Mouse (Mus musculus) heart, postnatal 0 days (tissue): ENCODE measurements at regions not wholly inside any gene's neighbourhood (a gene's known extent, or its start where the extent isn't known, plus 50 kb on each side); places are given as distances from the start of the nearest gene placed in this dataset.
A peak's percentile ranks its signal among the peaks of the same experiment; 100 is the strongest.

ENCODE experiments used
- ATAC-seq: fragments of 200-750 bp; cut with Nextera tagmentation; 2 replicates; pipeline ENCODE4 v1.8.0; 2017; ENCODE audit warnings: low read depth, moderate number of reproducible peaks, moderate library complexity; ENCODE audit not compliant: insufficient read depth
- DNase-seq: peaks from one replicate; pipeline ENCODE4 v3.0.0-alpha.2; 2016; ENCODE audit warnings: low spot score
- H3K27ac ChIP-seq: fragments of 300-500 bp; sonication (generic); 2 replicates; pipeline ENCODE4 v1.5.1; 2014; ENCODE audit warnings: low read depth, mild to moderate bottlenecking
- H3K27me3 ChIP-seq: fragments of 300-500 bp; sonication (generic); 2 replicates; pipeline ENCODE4 v1.6.1; 2014; ENCODE audit warnings: low read length, mixed read lengths; ENCODE audit not compliant: control insufficient read depth, insufficient read depth
- H3K36me3 ChIP-seq: fragments of 300-500 bp; sonication (generic); replicated peaks from 2 replicates; pipeline ENCODE4 v1.6.1; 2014; ENCODE audit warnings: low read length, mixed read lengths; ENCODE audit not compliant: control insufficient read depth, insufficient read depth
- H3K4me1 ChIP-seq: fragments of 300-500 bp; sonication (generic); 2 replicates; pipeline ENCODE4 v1.6.1; 2014; ENCODE audit warnings: antibody characterized with exemption; ENCODE audit not compliant: control insufficient read depth, insufficient read depth
- H3K4me2 ChIP-seq: fragments of 300-500 bp; sonication (generic); 2 replicates; pipeline ENCODE4 v1.6.1; 2014; ENCODE audit warnings: low read depth, mild to moderate bottlenecking, low read length, moderate library complexity
- H3K4me3 ChIP-seq: fragments of 300-500 bp; sonication (generic); 2 replicates; pipeline ENCODE4 v1.5.1; 2014; ENCODE audit warnings: low read depth, low read length
- H3K9ac ChIP-seq: fragments of 300-500 bp; sonication (generic); replicated peaks from 2 replicates; pipeline ENCODE4 v1.6.1; 2014; ENCODE audit warnings: low read depth, low read length, mixed read lengths
- H3K9me3 ChIP-seq: fragments of 300-500 bp; sonication (generic); replicated peaks from 2 replicates; pipeline ENCODE4 v1.6.1; 2016; ENCODE audit warnings: low read length; ENCODE audit not compliant: control insufficient read depth
- CTCF ChIP-seq: IDR thresholded peaks from 2 replicates; pipeline ENCODE4 v1.5.1; 2016; ENCODE audit warnings: antibody characterized with exemption, control low read depth, low read depth
- EP300 ChIP-seq: IDR thresholded peaks from 2 replicates; pipeline ENCODE4 v1.6.1; 2016; ENCODE audit warnings: antibody characterized with exemption, low read depth
- WGBS: fragments of 180-500 bp; shearing (Covaris S2); extraction: QIAGEN DNeasy Blood & Tissue Kit; methylation state at CpG from one replicate; pipeline ENCODE4 v1.1.7; 2014; 5-methylcytosine and 5-hydroxymethylcytosine counted together

- ATAC-seq: no peak
- no peak overlapping the region for H3K9ac ChIP-seq
- no peak for DNase-seq
- no peak overlapping the region for H3K4me2 ChIP-seq
- TF ChIP-seq CTCF: no peak
- no peak for TF ChIP-seq EP300
- 76% methylated on average over 7 of the region's 7 CpGs for WGBS
- no peaks in the 10 kb centered on the region for H3K36me3 ChIP-seq
- no peaks in the 10 kb centered on the region for H3K4me1 ChIP-seq
- 0 out of 2 replicates have a peak, but pooled peaks cover 3% of the 10 kb centered on the region for H3K9me3 ChIP-seq
- H3K27ac ChIP-seq: no peak overlapping the region
- H3K27me3 ChIP-seq: no peaks in the 10 kb centered on the region
- no peak overlapping the region for H3K4me3 ChIP-seq
These were observed 129.3 kb upstream of the Usp24 start for GRCm38 (mm10) chr4:106186684-106187083.

- no peak overlapping the region for H3K9ac ChIP-seq
- H3K36me3 ChIP-seq: no peaks in the 10 kb centered on the region
- H3K27ac ChIP-seq: no peak overlapping the region
- no peak overlapping the region for H3K4me3 ChIP-seq
- TF ChIP-seq EP300 (no peak), CTCF (no peak)
- DNase-seq: no peak
- no peaks in the 10 kb centered on the region for H3K9me3 ChIP-seq
- H3K4me1 ChIP-seq: peaks cover 10% of the 10 kb centered on the region
- no peak overlapping the region for H3K4me2 ChIP-seq
- WGBS: 79% methylated on average over 4 of the region's 4 CpGs
- ATAC-seq: no peak
- no peaks in the 10 kb centered on the region for H3K27me3 ChIP-seq
These were observed 125.8 kb upstream of the Usp24 start for GRCm38 (mm10) chr4:106190248-106190647.

GRCm38 (mm10) chr4:106191331-106191730 is 124.7 kb upstream of the Usp24 start:
- H3K4me2 ChIP-seq: no peak overlapping the region
- H3K36me3 ChIP-seq: no peaks in the 10 kb centered on the region
- no peak for TF ChIP-seq CTCF
- TF ChIP-seq EP300: no peak
- peaks cover 10% of the 10 kb centered on the region for H3K4me1 ChIP-seq
- H3K9ac ChIP-seq: no peak overlapping the region
- no peaks in the 10 kb centered on the region for H3K27me3 ChIP-seq
- 94% methylated on average over 8 of the region's 8 CpGs for WGBS
- no peak for DNase-seq
- no peaks in the 10 kb centered on the region for H3K9me3 ChIP-seq
- no peak overlapping the region for H3K27ac ChIP-seq
- no peak for ATAC-seq
- H3K4me3 ChIP-seq: no peak overlapping the region

- DNase-seq (no peak), ATAC-seq (no peak)
- 72% methylated on average over 3 of the region's 3 CpGs for WGBS
- no peaks in the 10 kb centered on the region for H3K27me3 ChIP-seq
- H3K9me3 ChIP-seq: no peaks in the 10 kb centered on the region
- H3K9ac ChIP-seq: no peak overlapping the region
- no peak overlapping the region for H3K27ac ChIP-seq
- no peak overlapping the region for H3K4me2 ChIP-seq
- peaks cover 10% of the 10 kb centered on the region for H3K4me1 ChIP-seq
- H3K36me3 ChIP-seq: no peaks in the 10 kb centered on the region
- H3K4me3 ChIP-seq: no peak overlapping the region
- TF ChIP-seq CTCF (no peak), EP300 (no peak)
These were observed 124.2 kb upstream of the Usp24 start for GRCm38 (mm10) chr4:106191843-106192242.

- DNase-seq (no peak), ATAC-seq (no peak)
- no peaks in the 10 kb centered on the region for H3K36me3 ChIP-seq
- H3K4me3 ChIP-seq: no peak overlapping the region
- 55% methylated on average over 3 of the region's 3 CpGs for WGBS
- H3K4me1 ChIP-seq: peaks cover 10% of the 10 kb centered on the region
- no peak overlapping the region for H3K4me2 ChIP-seq
- no peaks in the 10 kb centered on the region for H3K9me3 ChIP-seq
- no peak overlapping the region for H3K9ac ChIP-seq
- H3K27ac ChIP-seq: 0 out of 2 replicates have a peak overlapping the region, but pooled peaks have one; percentile 13
- no peaks in the 10 kb centered on the region for H3K27me3 ChIP-seq
- no peak for TF ChIP-seq CTCF
- TF ChIP-seq EP300: no peak
These were observed 122.6 kb upstream of the Usp24 start for GRCm38 (mm10) chr4:106193204-106193945.
